Mouse (Mus musculus): Measurements from ENCODE around the gene Gyg.
"Not testable (repeated sequence)": the region's sequence is repeated elsewhere in the genome, so short reads cannot be mapped to it uniquely, and the experiment has no call there.

Gene Gyg

GRCm38 (mm10) chr3:20130456-20131349 is 24.4 kb downstream of the Gyg start:
- no peak for DNase-seq

GRCm38 (mm10) chr3:20129491-20129890 is 25.6 kb downstream of the Gyg start:
- DNase-seq: no peak

GRCm38 (mm10) chr3:20127047-20127595 is 28.0 kb downstream of the Gyg start:
- no peak for DNase-seq

DNA sequence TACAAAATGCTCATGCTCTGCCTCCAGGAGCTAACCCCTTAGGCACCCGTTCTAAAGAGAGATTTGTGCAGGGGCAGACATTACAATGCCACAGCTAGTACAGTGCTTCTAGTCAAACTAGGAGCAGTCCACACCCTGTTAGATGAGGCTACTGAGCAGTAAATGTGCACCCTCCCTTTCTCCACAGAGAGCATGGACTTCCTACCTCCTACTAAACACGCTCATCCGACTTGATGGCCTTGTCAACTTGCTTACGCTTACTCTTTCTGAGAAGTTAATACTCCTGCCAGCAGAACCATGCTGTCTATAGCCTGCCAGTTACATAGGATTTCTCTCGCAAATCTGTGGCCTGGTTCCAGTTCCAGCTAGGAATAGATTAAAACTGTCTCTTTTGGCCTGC is 29.5 kb downstream of the Gyg start:
- no peak for DNase-seq

- DNase-seq: not testable (repeated sequence)
These were observed 33.5 kb downstream of the Gyg start for GRCm38 (mm10) chr3:20121582-20121981.

- DNase-seq: no peak
These were observed 35.4 kb downstream of the Gyg start for GRCm38 (mm10) chr3:20119686-20120244.

DNA sequence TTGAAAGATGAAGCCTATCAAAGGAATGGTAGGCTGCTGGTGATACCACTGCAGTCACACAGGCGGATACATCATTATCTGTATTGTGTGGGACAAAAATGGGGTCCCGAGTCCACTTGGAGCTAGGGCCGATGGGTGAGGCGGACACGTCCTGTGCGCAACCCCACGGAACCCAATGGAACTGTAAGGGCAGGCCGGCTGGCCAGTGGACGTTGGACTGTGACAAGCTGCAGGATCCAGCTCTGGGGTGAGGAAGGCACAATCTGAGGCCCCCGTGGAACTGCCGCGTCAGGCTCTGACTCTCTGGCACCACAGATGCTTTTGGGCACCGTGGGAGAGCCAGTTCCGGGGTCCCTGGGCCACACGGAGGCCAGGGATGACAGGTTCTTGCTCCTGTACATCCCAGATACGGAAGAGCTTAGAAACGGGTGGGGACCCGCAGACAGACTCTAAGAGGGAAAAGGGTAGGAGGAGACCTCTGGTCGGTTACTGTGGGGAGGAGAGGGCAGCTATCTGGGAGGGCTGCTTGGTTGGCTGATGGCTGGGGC is 36.0 kb downstream of the Gyg start:
- no peak for DNase-seq

- no peak for DNase-seq
These were observed 43.2 kb downstream of the Gyg start for GRCm38 (mm10) chr3:20111913-20112312.

GRCm38 (mm10) chr3:20108881-20109280 is 46.2 kb downstream of the Gyg start:
- no peak for DNase-seq

DNA sequence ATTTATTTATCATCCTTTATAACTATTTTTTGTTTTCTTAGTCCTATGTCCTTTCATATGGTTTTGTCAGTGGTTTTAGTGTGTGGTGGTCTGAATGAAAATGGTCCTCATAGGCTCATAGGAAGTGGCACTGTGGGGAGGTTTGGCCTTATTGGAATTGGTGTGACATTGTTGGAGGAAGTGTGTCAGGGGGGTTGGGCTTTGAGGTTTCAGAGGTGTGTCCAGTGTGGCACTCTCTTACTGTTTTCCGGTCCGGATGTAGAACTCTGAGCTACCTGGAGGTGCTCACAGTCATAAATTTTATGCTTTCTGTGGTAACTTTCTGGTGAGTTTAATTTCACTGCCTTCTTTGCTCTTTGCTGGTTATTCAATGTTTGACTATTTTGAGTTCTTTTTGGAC is 50.3 kb downstream of the Gyg start:
- no peak for DNase-seq

DNA sequence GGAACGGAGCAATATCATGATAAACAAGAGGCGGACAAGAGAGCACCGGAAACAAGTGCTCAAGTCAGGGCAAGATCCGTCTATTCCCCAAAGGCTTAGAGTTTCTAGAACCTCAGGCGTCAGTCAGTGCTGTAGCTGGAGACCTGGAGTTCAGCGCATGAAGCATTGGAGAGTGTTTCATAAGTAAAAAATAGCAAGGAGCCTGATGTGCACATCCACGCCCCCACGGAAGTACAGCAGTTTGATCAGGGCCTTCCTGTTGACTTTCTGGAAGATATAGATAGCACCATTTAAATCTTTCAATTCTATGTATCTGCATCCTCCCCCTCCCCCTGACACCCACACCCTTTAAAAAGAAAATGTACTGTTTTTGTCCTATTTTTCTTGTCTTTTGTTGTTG is 50.8 kb downstream of the Gyg start:
- no peak for DNase-seq

- no peak for DNase-seq
These were observed 51.3 kb downstream of the Gyg start for GRCm38 (mm10) chr3:20103830-20104229.

GRCm38 (mm10) chr3:20082161-20082560 is 73.0 kb downstream of the Gyg start:
- no peak for DNase-seq

- no peak for DNase-seq
These were observed 78.7 kb downstream of the Gyg start for GRCm38 (mm10) chr3:20076145-20077053.

Data from thymus, postnatal 25 days (tissue).